Mouse (Mus musculus) adrenal gland, postnatal 10 days (tissue): ENCODE data around the gene Gon4l. TPM values are rescaled to one million over a fixed set of nuclear protein-coding genes. Genes with fewer than 3 reads are reported as not detected.
"Not testable (repeated sequence)": the region's sequence is repeated elsewhere in the genome, so short reads cannot be mapped to it uniquely, and the experiment has no call there.

Experiments
- DNase-seq: peaks from one replicate; pipeline ENCODE4 v3.0.0; 2021; ENCODE audit warnings: mixed read lengths
- long read RNA-seq, 2 experiments: library from polyadenylated mRNA; stranded (forward); transcript quantifications; one replicate each; pipeline ENCODE4 v2.0.0; 2021
- total RNA-seq, 2 experiments: library from RNA; stranded (reverse); gene quantifications; 2 replicates each; pipeline ENCODE4 v1.2.3; 2021

Gon4l gene
- 10 to 100 TPM; 22.7 to 29.2 TPM for total RNA-seq
- long read RNA-seq, experiment 1, partial matches to known transcripts = 4 of 9 reads
- long read RNA-seq, experiment 1, other reads (novel, unspliced or antisense) = 5 of 9 reads
- long read RNA-seq, experiment 2, partial matches to known transcripts = 5 of 8 reads
- long read RNA-seq, experiment 2, other reads (novel, unspliced or antisense) = 3 of 8 reads

DNA sequence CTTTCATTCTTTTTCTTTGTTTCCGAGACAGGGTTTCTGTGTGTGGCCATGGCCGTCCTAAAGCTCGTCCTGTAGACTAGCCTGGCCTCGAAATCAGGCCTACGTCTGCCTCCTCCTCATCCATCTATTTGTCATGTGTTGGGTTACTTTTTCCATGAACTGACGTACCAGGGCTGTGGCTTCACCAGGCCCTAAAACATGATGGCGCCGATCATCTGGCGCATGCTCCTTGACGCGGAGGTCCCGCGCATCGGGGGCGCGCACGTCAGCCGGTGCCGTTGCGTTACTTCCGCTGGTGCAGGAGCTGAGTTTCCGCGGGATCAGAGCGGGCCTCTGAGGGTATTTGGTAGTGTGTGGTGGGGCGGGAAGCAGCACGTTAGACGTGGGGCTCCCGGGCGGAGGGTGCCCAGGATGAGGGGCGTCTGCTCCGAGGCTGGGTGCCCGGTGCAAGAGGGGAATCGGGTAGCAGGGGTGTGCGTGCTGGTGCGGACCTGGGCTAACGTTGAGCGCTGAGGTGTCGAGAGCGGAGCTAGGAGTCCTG is at the start of gene Gon4l:
Gene Gon4l (plus strand): TSS at position 281 of the 541 bp plus-strand sequence.
- DNase-seq = peak; percentile 28

DNA sequence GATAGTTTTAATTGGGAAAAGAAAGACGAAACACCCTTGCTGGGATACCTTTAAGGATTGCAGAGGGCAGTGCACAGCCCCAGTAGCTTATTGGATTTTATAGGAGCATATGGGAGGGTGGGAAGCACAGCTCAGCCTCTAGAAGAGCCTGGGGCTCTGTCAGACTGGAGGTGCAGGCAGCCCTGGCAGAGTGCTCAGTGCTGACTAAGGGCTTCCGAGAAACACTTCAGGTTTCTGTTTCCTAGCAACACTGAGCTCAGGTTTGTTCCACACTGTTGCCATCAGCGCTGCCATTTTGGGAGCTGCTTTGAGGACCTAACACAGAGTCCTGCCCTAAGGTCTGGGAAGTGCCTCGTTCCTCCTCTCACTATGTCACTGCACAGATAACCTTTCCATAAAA is 48.7 kb upstream of the Gon4l start:
- not testable (repeated sequence) for DNase-seq

DNA sequence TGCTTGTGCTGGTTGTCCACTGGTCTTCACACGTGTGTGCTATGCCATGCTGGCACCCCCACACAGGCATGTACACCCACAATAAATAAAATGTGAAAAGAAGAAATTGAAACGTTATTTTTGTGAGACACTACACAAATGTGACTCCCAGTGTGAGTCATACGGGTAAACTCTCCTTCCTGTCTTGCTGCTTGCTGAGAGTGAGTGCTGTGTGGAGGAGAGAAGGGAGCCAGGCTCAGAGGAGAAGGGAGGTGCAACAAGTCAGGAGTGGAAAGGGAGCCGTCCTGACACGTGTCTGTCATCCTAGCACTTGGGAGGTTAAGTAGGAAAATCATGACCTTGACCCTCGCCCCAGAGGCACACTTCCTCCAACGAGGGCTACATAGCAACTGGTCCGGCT is 48.2 kb upstream of the Gon4l start:
- not testable (repeated sequence) for DNase-seq

DNA sequence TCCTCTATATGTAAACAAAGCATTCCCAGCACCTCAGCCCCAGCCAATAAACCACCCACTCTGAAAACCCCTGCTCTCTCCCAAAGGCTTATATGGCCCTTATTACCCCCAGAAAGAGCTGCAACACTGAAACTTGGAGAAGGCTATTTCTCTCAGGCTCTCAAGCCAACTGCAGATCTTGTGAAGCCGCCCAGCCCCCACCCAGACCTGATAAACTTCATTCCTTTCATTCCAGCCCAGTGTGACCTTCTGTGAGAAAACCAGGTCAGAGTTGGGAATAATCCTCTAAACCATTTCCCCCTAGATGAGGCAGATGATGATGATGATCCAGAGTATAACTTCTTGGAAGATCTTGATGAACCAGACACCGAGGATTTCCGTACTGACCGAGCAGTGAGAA is 47.0 kb upstream of the Gon4l start:
- DNase-seq = not testable (repeated sequence)

DNA sequence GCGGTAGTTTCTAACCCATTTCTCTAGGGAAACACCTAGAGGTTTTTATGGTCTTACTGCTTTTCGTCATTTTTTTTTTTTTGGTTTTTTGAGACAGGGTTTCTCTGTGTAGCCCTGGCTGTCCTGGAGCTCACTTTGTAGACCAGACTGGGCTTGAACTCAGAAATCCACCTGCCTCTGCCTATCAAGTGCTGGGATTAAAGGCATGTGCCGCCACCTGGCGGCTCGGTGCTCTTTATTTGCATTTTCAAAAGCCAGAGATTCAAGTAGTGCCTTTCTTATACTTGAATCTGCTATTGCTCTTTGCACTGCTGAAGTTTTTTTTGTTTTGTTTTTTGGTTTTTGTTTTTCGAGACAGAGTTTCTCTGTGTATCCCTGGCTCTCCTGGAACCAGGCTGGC is 37.5 kb upstream of the Gon4l start:
- DNase-seq = not testable (repeated sequence)

DNA sequence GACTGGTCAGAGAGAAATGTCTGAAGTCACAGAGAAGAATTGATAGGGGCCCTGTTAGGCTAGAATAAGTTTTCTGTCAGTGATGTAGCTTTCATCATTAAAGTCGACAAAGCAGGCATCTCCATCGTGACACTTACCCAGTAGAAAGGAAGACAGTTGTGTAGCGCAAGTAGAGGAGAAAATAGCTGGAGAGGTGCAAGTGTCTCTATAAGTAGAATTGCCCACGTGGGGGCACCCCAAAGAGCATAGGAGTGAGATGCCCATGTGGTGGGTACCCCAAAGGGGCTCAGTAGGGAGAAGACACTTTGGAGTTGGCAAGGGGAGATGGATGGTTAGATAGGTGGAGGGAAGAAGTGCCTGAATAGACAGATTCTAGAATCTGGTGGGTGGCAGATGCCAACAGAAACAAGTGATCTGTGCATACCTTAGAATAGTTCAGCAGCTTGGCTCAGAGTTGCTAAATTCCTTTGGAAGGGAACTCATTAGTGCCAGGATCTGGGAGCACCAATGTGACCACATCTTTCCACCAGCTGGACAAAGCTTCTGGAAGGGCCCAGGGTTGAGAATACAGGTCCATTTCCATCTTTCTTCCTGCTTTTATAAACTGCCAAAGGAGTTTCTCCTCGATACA is 31.0 kb upstream of the Gon4l start:
- DNase-seq = no peak

DNA sequence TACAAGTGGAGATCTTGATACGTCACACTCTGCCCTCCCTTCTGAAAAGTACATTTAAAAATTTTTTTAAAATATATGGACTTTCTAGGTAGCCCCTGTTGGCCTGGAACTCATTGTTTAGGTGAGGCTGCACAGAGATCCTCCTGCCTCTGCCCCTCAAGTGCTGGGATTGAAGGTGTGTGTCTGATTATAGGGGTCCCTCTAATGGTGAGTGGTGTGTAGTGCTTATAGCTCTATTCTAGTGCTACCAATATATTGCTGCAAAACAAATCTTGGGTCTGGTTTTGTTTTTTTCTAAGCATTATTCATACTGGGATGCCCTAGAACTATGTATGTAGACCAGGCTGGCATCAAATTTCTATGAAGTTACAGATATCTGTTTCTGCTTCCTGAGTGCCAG is 9.3 kb upstream of the Gon4l start:
- no peak for DNase-seq

DNA sequence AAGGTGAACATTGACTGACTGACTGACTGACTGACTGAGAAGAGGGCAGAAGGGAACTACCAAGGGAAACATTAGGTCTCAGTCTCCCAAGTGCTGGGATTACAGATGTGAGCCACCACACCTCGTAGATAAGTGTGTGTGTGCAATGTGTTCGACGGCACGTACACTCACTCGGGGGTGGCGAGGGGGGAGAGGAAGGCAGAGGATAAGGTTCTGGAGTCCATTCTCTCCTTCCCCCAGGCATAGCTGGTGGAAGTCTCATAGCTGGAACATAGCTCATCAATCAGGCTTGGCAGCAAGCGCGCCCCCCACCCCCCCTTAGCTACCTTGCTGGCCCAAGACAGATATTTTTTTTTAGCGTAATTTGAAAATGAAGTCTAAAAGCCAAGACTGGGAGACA is 7.8 kb upstream of the Gon4l start:
- no peak for DNase-seq

DNA sequence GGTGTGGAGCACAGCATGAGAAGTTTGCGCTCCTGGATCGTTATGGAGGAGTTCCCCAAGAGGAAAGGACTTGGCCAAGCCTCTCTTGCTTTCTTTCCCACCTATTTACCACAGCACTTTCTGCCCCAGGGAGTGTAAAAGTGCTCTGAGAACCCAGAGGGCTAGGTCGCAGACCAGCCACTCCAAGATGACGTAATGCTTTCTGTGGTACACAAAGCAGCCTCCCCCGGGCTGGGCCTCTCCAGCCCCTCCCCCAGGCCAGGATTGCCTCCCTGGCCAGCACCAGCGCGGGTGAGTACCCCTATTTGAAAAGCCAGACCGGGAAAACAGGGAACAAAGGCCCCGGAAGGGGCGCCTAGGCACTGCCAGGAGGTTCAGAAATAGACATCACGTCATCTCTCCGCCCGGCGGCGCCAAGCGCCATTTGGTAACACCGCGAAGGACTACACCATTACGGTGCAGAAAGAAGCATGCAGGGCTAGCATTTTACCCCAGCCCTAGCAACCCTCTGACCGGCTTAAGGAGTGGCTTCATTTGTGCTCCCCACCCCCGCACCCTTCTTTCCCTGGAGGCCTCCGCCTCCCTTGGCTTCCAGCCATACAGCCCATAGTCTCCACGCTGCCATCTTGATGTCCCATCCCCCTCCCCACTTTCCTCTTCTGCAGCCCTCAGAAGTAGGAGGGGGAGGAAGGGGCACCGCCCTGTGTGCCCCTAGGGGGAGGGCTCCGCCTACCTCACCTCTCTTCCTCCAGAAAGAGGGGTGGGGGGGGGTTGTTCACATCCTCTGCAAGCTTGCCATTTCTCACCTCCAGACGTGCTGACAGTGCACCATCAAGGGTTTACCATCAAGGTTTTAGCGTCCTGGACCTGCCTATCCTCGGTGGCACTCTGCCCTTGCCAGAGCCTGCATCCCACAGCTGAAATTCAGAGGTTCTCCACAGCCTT is 3.6 kb upstream of the Gon4l start:
- peak; percentile 60 for DNase-seq

DNA sequence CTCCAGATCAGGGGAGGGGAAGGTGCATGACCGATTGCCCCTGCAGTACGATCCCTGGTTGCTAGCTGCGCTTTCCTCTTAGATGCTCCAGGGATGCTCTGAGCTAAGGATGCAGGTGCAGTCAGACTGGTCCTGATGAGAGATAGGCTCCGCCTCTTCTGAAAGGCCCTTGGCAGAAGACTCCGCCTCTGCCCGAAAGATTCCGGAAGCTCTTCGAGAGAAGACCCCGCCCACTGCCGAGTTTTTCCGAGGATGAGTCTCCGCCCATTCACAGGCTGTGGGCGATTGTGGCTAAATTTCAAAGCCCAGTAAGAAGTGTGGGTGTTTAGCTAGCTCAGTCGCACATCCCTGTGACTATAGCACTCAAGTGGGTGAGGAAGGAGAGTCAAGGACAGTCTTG is 2.6 kb upstream of the Gon4l start:
- DNase-seq = peak; percentile 37

DNA sequence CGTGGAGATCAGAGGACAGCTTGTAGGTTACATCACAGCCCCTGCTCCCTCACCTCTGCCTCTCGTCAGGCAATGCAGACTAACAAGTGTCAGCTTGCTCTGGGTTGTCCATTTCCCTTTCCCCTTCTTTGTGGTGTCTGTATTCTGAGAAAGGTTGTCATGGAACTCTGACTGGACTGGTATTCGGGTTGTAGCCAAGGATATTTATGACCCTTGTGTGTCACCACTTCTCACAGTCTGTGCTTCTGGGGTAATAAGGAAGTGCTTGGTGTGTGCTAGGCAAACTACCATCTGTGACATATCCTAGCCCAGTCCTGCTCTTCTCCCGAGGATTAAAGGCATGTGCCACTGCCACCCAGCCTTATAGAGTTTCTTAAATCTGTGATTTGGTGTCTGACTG is 14.1 kb downstream of the Gon4l start:
- no peak for DNase-seq

DNA sequence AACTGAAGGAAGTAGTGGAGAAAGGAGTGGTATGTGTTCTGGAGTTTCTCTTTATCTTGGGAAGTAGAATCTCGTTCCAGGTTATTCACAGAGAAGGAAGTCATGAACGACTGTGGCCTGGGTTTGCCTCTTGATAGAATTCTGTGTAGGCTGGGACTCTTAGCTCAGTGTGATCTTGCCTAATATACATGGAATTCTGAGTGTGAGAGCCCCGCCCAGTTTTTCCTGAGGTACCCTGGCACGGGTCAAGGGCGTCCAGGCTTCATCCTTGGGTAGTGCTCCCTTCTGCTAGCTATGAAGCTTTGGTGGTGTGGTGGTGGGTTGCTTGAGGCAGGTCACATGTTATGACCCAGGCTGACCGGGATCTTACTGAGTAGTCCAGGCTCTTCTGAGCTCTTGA is 20.8 kb downstream of the Gon4l start:
- DNase-seq = no peak

DNA sequence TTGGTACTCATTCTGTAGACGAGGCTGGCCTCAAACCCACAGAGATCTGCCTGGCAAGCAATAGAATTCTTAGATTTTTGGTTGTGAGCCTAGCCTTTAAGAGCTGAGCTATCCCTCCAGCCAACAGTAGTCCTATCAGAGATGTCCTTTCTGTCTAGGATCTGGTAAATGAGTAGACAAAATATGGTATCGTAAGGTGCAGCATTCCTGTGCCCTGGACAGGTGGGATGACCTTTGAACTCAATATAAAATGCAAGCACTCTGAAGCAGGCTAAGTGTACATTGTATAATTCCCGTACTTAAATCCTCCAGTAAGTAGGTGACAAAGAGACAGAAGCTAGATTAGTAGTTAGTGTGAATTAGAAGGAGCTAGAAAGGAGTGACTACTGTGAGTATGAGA is 27.1 kb downstream of the Gon4l start:
- no peak for DNase-seq

DNA sequence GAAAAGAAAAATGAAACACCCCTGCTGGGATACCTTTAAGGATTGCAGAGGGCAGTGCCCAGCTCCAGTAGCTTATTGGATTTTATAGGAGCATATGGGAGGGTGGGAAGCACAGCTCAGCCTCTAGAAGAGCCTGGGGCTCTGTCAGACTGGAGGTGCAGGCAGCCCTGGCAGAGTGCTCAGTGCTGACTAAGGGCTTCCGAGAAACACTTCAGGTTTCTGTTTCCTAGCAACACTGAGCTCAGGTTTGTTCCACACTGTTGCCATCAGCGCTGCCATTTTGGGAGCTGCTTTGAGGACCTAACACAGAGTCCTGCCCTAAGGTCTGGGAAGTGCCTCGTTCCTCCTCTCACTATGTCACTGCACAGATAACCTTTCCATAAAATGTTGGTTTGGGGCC is 31.7 kb downstream of the Gon4l start:
- not testable (repeated sequence) for DNase-seq

DNA sequence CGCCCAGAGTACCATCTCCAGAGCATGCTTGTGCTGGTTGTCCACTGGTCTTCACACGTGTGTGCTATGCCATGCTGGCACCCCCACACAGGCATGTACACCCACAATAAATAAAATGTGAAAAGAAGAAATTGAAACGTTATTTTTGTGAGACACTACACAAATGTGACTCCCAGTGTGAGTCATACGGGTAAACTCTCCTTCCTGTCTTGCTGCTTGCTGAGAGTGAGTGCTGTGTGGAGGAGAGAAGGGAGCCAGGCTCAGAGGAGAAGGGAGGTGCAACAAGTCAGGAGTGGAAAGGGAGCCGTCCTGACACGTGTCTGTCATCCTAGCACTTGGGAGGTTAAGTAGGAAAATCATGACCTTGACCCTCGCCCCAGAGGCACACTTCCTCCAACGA is 32.1 kb downstream of the Gon4l start:
- DNase-seq = not testable (repeated sequence)

DNA sequence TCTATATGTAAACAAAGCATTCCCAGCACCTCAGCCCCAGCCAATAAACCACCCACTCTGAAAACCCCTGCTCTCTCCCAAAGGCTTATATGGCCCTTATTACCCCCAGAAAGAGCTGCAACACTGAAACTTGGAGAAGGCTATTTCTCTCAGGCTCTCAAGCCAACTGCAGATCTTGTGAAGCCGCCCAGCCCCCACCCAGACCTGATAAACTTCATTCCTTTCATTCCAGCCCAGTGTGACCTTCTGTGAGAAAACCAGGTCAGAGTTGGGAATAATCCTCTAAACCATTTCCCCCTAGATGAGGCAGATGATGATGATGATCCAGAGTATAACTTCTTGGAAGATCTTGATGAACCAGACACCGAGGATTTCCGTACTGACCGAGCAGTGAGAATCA is 33.4 kb downstream of the Gon4l start:
- not testable (repeated sequence) for DNase-seq

DNA sequence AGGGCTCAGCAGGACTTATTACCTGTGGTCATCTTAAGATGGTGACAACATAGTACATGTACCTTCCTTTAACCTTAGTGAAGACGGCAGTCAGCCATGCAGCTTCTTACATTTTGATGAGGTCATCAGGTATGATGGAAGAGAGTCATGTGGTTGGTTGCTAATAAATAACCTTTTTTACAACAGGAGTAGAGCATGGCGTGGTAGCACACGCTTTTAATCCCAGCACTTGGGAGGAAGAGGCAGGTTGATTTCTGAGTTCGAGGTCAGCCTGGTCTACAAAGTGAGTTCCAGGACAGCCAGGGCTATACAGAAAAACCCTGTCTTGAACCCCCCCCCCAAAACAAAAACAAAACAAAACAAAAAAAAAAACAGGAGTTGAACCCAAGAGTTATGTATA is 47.5 kb downstream of the Gon4l start:
- DNase-seq = not testable (repeated sequence)

DNA sequence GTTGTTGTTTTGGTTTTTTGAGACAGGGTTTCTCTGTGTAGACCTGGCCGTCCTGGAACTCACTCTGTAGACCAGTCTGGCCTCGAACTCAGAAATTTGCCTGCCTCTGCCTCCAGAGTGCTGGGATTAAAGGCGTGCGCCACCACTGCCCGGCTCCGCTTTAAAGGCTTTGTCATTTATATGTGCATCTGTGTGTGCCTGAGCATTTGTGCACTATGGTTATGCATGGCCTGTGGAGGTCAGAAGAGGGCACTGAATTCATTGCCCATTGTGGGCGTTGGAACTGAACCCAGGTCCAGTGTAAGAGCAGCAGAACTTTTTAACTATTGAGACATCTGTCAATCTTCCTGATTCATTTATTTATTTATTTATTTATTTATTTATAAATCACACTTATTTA is 58.0 kb downstream of the Gon4l start:
- not testable (repeated sequence) for DNase-seq

DNA sequence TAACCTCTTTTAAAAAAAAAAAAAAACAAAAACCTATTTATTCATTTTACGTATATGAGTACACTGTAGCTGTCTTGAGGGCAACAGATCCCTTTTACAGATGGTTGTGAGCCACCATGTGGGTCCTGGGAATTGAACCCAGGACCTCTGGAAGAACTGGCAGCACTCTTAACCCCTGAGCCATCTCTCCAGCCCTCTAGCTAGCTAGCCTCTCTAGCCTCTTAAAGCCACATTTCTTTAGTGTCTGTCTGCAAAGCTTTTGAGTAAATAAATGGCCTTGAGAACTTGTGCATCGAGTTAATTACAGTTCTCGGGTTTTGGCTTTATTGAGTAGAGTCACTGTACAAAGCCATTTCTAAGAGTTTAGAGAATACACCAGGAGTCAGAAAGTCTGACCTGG is 69.8 kb downstream of the Gon4l start:
- no peak for DNase-seq

DNA sequence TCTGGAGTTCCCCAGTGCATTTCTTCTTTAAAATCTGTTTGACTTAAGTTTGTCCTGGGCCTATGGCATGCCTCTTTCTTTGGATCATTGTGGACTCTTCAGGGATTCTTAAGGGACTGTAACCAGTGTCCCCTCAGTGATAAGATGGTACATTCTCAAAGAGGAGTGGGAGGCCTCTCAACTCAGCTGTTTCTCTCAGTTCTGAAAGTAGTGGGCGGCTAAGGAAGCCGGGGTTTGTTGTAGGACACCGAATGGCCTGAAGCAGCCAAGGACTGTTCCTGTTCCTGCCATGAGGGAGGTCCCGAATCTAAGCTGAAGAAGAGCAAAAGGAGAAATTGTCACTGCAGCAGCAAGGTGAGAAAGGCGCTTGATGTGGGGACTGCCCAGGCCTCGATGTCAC is 70.2 kb downstream of the Gon4l start:
- no peak for DNase-seq

DNA sequence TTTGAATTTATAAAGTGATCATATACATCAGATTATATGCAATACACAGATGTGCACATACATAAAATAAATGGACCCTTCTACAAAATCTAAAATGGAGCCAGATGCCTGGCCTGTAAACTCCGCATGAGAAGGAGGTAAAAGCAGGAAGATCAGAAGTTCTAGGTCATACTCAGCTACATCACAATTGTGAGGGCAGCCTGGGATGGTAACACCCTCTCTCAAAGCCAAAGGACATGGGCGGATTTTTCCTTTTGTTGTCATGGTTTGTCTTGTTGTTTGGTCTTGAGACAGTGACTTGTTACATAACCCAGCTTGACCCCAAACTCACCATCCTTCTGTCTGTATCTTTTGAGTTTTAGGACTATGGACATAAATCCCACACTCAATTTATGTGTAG is 70.7 kb downstream of the Gon4l start:
- no peak for DNase-seq

DNA sequence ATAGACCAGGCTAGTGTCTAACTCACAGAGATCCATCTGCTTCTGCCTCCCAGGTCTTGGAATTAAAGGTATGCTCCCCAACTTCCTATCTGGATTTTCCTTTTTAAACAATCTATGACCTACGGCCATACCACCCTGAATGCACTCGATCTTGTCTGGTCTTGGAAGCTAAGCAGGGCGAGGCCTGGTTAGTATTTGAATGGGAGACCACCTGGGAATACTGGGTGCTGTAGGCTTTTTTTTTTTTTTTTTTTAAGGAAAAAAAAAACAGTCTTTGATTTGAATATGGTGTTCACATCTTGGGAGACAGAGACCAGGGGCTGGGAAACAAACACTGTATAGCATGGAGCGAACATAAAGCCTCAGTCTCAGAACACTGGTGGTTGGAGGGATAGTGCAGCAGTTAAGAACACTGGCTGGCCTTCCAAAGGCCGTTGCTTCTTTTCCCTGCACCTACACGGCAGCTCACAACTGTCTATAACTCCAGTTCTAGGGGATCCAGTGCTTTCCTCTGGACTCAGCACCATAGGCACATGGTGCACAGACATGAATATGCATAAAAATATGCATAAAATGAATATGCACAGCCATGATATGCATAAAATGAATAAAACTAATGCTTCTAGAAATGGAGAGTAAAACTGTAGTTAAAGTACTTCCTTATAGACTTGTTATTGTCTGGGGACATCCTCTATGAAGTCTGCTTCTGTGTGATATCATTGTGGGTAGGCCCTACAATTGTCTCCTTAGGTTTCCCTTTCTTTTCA is 71.5 kb downstream of the Gon4l start:
- no peak for DNase-seq
